Mouse (Mus musculus) bone marrow macrophage, adult 2 months (primary cell): ENCODE results near the gene Palm3.

ENCODE experiments used
- CTCF ChIP-seq: IDR thresholded peaks from 2 replicates; pipeline ENCODE4 v1.5.1; 2012; ENCODE audit warnings: low read depth, mild to moderate bottlenecking, low read length, moderate library complexity
- POLR2A ChIP-seq: IDR thresholded peaks from 2 replicates; pipeline ENCODE4 v1.6.1; 2012; ENCODE audit warnings: mild to moderate bottlenecking, low read depth, low read length, borderline replicate concordance

DNA sequence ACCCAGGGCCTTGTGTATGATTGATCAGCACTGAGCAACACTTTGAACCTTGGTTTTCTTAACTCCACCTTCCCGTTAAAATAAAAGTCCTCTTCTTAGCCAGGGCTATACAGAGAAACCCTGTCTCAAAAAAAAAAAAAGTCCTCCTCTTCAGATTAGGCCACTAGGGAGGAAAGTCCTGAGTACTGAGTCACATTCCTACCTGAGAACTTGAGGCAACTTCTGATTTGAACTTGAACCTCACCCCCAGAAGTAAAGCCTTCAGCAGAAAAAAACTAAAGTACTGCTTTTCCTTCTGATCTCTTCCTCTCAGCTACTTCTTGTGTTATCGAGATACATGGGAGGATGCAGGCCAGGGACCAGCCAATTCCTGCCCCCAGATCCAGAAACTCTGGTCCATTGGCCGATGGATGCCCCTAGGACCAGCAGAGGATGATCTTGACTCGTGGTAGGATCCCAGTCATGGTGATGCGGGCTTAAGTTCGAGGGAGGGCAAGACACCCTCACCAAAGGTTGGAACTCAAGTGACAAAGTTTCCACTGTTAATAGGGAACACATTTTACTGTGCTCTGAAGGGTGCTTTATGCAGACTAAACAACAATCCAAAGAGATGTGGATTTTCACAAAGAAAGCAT is 17.5 kb upstream of the Palm3 start:
- no peak for TF ChIP-seq CTCF
- TF ChIP-seq POLR2A, result no peak
